Mouse (Mus musculus) brain, embryonic 14.5 days (tissue): Measurements from ENCODE around the gene Olfr90. TPM values are rescaled to one million over a fixed set of nuclear protein-coding genes. Genes with fewer than 3 reads are reported as not detected.
A peak's percentile ranks its signal among the peaks of the same experiment; 100 is the strongest.
"Not testable (repeated sequence)": the region's sequence is repeated elsewhere in the genome, so short reads cannot be mapped to it uniquely, and the experiment has no call there.

Experiments used
- DNase-seq: peaks from one replicate; pipeline ENCODE4 v3.0.0-alpha.2; 2011; ENCODE audit warnings: low read depth
- CTCF ChIP-seq: fragments of 200-500 bp; IDR thresholded peaks from 2 replicates; pipeline ENCODE4 v1.5.1; 2012; ENCODE audit warnings: inconsistent platforms, mild to moderate bottlenecking, moderate library complexity, borderline replicate concordance; ENCODE audit not compliant: insufficient read depth, insufficient read length; ENCODE audit errors: extremely low read depth
- POLR2A ChIP-seq: fragments of 200-500 bp; IDR thresholded peaks from 2 replicates; pipeline ENCODE4 v1.6.1; 2012; ENCODE audit warnings: mild to moderate bottlenecking, inconsistent platforms, borderline replicate concordance; ENCODE audit not compliant: poor library complexity, insufficient read depth, insufficient read length, severe bottlenecking; ENCODE audit errors: extremely low read depth
- polyA plus RNA-seq: library from polyadenylated mRNA; depleted of rRNA; stranded (reverse); fragments of >200 nt; gene quantifications from 2 replicates; pipeline ENCODE4 v1.2.3, GENCODE M21; 2012; rRNA removed

Olfr90 gene
- polyA plus RNA-seq, result not detected in 2 replicates

DNA sequence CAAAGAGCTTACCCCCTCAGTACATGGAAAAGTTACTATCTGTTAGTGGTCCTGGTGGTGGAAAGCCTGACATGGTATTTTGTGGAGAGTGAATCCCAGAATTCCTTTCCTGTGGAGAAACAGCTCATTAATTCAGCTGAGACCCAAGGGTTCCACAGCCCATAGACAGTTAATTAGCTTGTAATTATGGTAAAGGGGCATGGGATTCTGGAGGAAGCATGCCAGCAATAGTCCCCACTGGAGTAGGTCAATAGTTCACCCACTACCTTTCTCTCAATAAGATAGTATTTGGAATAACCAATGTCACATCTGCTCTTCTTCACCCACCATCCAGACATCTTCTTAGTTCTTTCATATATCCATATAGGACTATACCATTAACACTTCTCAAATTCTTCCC is at the start of gene Olfr90:
Gene Olfr90, minus strand, starts transcription at position 101 of the 400 bp plus-strand sequence.
- no peak for TF ChIP-seq CTCF
- no peak for TF ChIP-seq POLR2A
- DNase-seq, result no peak

DNA sequence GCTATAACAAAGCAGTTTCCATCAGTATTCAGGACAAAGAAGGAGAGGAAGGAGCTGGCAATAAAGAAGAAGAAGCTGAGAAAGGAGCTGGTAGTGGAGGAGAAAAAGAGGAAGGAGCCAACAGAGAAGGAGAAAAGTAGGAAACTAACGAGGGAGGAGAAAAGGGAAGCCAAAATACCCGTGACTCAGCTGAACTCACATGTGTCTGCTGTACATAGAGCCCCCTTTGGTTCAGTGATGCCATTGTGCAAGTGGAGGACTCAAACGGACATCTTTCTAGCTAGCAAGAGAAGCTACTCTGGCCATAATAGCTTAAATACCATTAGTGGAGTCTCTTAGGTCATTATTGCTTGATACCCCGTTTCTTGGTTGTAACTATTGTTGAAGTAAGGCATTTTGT is 43.1 kb upstream of the Olfr90 start:
- not testable (repeated sequence) for DNase-seq

DNA sequence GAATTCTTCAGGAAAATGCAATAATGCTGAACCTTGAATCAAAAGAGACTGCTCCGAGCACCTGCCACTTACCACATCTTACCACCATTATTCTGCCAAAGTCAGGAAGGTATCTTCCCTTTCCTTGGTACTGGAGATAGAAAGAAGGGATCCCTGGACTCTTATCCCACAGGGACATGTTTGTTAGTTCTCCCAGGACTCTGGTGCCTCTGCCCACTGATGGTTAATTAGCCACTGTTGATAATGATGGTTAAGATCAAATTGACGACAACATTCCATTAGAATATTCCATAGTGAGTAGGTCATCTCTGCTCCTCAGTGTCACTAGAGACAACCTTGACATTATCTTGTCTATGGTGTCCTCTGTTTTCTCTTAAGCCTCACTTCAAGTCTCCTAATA is 31.7 kb upstream of the Olfr90 start, which contains the start of gene Olfr92:
Gene Olfr92, minus strand, starts transcription at position 101 of the 400 bp plus-strand sequence.
- TF ChIP-seq POLR2A (no peak), CTCF (no peak)
- no peak for DNase-seq

DNA sequence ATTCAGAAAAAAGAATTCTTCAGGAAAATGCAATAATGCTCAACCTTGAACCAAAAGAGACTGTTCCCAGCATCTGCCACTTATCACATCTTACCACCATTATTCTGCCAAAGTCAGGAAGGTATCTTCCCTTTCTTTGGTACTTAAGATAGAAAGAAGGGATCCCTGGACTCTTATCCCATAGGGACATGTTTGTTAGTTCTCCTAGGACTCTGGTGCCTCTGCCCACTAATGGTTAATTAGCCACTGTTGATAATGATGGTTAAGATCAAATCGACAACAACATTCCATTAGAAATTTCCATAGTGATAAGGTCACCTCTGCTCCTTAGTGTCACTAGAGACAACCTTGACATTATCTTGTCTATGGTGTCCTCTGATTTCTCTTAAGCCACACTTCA is 9.9 kb upstream of the Olfr90 start, which contains the start of gene Olfr91:
Gene Olfr91, minus strand, starts transcription at position 101 of the 400 bp plus-strand sequence.
- TF ChIP-seq POLR2A (no peak), CTCF (no peak)
- no peak for DNase-seq

DNA sequence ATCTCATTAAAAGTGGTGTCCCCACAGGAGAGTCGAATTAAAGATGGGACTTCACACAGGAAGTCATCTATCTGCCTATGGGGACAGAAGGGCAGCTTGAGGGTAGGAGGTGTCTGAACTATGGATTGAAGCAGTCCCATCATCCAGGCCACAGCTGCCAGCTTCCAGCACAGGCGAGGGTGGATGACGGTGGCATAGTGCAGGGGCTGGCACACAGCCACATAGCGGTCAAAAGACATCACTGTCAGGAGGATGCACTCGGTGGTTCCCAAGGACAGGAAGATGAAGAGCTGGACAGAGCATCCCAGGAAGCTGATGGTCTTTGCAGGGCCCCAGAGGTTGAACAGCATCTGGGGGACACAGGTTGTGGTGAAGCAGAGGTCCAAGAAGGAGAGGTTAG is 5.0 kb upstream of the Olfr90 start:
- no peak for DNase-seq
- TF ChIP-seq CTCF (no peak), POLR2A (no peak)

DNA sequence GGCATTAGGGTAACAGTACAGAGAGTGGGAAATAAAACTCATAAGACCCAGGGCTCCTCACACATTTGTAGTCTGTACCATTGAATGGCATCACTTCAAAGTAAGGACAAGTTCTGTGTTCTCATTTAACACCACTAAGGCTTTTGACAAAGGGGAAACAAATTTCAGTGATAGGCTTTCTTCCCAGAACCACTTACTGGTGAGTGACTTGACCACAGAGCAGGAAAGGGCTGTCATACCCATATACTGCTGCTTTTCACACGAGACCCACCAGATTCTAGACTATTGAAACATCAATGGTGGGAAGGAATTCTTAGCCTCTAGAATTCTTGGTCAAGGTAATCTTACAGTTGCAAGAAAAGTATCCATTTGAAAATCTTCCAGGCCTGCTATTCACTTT is 3.9 kb upstream of the Olfr90 start:
- TF ChIP-seq CTCF (no peak), POLR2A (no peak)
- no peak for DNase-seq

DNA sequence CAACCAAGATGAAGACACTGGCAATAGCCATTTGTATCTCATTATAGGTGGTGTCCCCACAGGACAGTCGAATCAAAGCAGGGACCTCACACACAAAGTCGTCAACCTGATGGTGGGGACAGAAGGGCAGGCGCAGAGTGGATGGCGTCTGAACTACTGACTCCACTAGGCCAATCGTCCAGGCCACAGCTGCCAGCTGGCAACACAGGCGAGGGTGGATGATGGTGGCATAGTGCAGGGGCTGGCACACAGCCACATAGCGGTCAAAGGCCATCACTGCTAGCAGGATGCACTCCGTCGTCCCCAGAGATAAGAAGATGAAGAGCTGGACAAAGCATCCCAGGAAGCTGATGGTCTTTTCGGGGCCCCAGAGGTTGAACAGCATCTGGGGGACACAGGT is 2.8 kb downstream of the Olfr90 start:
- TF ChIP-seq POLR2A (no peak), CTCF (no peak)
- DNase-seq, result no peak

DNA sequence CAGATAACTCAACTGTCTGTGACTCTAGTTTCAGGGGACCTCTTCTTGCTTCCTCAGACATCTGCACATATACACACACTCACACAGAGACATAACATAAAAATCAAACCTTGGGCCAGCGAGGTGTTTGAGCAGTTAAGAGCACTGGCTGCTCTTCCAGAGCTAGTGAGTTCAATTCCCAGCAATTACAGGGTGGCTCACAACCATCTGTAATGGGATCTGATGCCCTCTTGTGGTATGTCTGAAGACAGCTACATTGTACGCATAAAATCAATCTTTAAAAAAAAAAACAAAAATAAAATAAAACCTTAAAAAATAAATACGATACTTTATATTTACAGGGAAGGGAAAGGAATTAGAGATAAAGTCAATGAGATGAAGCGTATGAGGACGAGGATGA is 3.7 kb downstream of the Olfr90 start:
- DNase-seq, result no peak
- TF ChIP-seq POLR2A (no peak), CTCF (peak; percentile 30; the same call in 1 of the 2 replicates)

DNA sequence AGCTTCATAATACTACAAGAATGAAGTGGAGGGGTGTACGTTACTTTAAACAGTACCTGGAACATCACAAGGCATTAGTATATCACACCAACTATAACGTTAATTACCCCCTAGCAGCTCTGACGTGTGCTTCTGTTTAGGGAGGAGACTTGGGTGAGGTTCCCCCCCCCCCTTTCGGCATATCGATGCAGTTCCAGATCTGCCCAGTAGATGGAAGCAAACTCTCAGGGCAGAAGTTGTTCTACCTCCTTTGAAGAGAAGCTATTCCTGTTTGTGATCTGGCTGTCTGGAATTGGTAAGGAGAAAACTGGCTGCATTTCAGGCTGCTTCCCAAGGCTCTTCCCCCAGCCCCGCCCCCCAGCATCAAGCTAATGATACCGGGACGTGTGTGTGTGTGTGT is 5.0 kb downstream of the Olfr90 start:
- TF ChIP-seq CTCF (peak; percentile 85), POLR2A (no peak)

DNA sequence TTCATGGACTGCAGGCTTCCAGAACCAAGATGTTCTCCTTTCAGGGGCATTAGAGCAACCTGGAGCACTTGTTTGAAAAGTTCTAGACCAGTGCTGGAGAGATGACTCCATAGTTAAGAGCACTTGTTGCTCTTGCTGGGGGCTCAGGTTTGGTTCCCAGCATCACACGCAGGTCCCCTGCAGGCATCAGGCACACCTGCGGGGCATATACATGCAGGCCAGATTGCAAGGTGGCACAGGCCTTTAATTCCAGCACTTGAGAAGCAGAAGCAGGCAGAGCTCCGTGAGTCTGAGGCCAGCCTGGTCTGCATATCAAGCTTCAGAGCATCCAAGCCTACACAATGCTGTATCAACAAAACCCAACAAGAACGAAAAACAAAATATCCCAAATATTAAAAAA is 6.6 kb downstream of the Olfr90 start:
- TF ChIP-seq POLR2A (no peak), CTCF (no peak)
- DNase-seq, result no peak

More for the DNA sequence above, 5.0 kb downstream of the Olfr90 start:
- peak; percentile 91 for DNase-seq

DNA sequence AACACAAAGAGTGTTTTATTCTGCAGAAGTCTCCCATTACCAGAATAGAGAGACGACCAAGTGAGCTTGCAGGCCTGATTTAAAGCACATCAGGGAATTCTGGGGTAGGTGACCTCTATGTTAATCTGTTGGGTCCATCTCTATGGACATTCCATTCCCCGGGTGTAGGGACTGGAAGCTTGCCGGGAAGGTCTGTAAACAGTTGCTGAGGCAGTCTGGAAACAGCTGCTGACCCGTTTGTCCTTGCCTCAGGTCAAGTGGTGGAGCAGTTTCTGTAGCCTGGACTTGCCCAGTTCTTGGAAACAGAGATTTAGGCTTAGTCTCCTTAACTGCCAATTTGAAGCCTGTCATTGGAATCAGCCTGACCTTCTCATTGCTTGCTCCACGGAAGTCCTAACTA is 8.2 kb downstream of the Olfr90 start:
- DNase-seq, result no peak
- TF ChIP-seq CTCF (no peak), POLR2A (no peak)

DNA sequence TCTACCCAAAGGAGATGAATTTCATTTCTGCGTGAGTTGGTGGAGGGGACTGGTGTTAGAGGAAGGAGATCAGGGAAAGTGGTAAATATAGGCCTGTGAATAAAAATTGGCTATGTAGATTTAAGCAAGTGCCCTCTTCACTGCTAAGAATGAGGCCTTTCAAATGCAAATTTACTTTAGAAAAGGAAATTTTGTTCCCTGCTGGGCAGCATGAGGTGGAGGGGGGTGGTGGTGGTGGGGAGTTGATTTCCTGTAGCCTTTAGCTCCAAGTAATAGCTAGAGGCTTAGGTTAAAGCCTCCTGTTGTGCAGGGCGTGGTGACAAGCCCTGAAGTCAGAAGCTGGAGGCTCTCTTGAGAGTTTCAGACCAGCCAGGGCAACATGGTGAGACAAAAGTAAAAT is 9.3 kb downstream of the Olfr90 start:
- TF ChIP-seq POLR2A (no peak), CTCF (no peak)
- peak; percentile 81 for DNase-seq

DNA sequence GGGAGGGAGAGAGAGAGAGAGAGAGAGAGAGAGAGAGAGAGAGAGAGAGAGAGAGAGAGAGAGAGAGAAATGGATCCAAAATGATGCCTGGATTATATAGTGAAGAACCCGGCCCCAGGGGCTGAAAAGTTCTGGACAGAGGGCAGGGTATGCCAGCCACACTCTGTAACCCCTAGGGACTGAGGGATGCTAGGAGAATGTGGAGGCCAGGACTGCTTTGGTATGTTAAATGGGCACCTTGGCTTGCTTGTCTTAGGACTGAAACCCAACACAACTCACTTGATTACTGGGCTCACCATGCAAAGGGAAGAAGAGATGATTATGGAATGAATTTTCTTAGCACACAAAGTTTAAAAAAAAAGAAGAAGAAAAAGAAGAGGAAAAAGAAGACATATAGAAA is 10.1 kb downstream of the Olfr90 start:
- DNase-seq, result no peak
- no peak for TF ChIP-seq POLR2A
- no peak for TF ChIP-seq CTCF
